Mouse (Mus musculus): ENCODE data around the gene Fcgr1. TPM values are rescaled to one million over a fixed set of nuclear protein-coding genes. Genes with fewer than 3 reads are reported as not detected.
"Not testable (repeated sequence)": the region's sequence is repeated elsewhere in the genome, so short reads cannot be mapped to it uniquely, and the experiment has no call there.

Fcgr1 gene
- polyA plus RNA-seq, 1 experiment from 2014 or later: 3.4 TPM

- no peak for DNase-seq (ENCODE audit: low spot score)
- H3K27ac ChIP-seq (ENCODE audit: low read depth): no peak overlapping the region
- no peak for ATAC-seq (replicated peaks; ENCODE audit: low FRiP score, low TSS enrichment, low read depth)
- no peaks in the 10 kb centered on the region for H3K36me3 ChIP-seq (ENCODE audit: control insufficient read depth, insufficient read depth, low read length)
- H3K9ac ChIP-seq (ENCODE audit: low read length): no peak overlapping the region
- H3K4me1 ChIP-seq (replicated peaks; ENCODE audit: control insufficient read depth, insufficient read depth, low read length): no peaks in the 10 kb centered on the region
- H3K4me2 ChIP-seq (ENCODE audit: low read length): no peak overlapping the region
- no peak overlapping the region for H3K4me3 ChIP-seq (ENCODE audit: low read depth, low read length)
- H3K9me3 ChIP-seq (ENCODE audit: control insufficient read depth, low read length): no peaks in the 10 kb centered on the region
- no peaks in the 10 kb centered on the region for H3K27me3 ChIP-seq (replicated peaks; ENCODE audit: control insufficient read depth, insufficient read depth, low read length)
- 64% methylated on average over 6 of the region's 6 CpGs for WGBS
Observed at GRCm38 (mm10) chr3:96292641-96293040, 1.1 kb downstream of the Fcgr1 start.

DNA sequence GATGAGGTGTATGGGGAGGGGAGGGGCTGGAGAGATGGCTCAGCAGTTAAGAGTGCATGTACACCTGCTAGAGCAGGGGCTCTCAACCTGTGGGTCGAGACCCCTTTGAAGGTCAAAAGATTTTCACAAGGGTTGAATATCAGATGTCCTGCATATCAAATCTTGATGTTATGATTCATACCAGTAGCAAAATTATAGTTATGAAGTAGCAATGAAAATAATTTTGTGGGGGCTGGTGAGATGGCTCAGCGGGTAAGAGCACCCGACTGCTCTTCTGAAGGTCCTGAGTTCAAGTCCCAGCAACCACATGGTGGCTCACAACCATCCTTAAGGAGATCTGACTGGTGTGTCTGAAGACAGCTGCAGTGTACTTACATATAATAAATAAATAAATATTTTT lies 3.0 kb downstream of the Fcgr1 start:
- H3K4me1 ChIP-seq (replicated peaks; ENCODE audit: control insufficient read depth, insufficient read depth, low read length); H3K27ac ChIP-seq (ENCODE audit: low read depth); ATAC-seq (replicated peaks; ENCODE audit: low FRiP score, low TSS enrichment, low read depth); H3K4me2 ChIP-seq (ENCODE audit: low read length); H3K9me3 ChIP-seq (ENCODE audit: control insufficient read depth, low read length); H3K9ac ChIP-seq (ENCODE audit: low read length); DNase-seq (ENCODE audit: low spot score); H3K4me3 ChIP-seq (ENCODE audit: low read depth, low read length); H3K36me3 ChIP-seq (ENCODE audit: control insufficient read depth, insufficient read depth, low read length); H3K27me3 ChIP-seq (replicated peaks; ENCODE audit: control insufficient read depth, insufficient read depth, low read length): not testable (repeated sequence)
- 92% methylated on average over 3 of the region's 3 CpGs for WGBS

- no peak overlapping the region for H3K27ac ChIP-seq (ENCODE audit: low read depth)
- H3K4me3 ChIP-seq (ENCODE audit: low read depth, low read length): no peak overlapping the region
- H3K36me3 ChIP-seq (ENCODE audit: control insufficient read depth, insufficient read depth, low read length): no peaks in the 10 kb centered on the region
- no peak overlapping the region for H3K9ac ChIP-seq (ENCODE audit: low read length)
- 53% methylated on average over 3 of the region's 3 CpGs for WGBS
- H3K27me3 ChIP-seq (replicated peaks; ENCODE audit: control insufficient read depth, insufficient read depth, low read length): no peaks in the 10 kb centered on the region; the same call in 1 of the 2 replicates
- DNase-seq (ENCODE audit: low spot score): no peak
- H3K4me1 ChIP-seq (replicated peaks; ENCODE audit: control insufficient read depth, insufficient read depth, low read length): no peaks in the 10 kb centered on the region
- no peak for ATAC-seq (replicated peaks; ENCODE audit: low FRiP score, low TSS enrichment, low read depth)
- 0 out of 2 replicates have a peak, but pooled peaks cover 2% of the 10 kb centered on the region for H3K9me3 ChIP-seq (ENCODE audit: control insufficient read depth, low read length)
- H3K4me2 ChIP-seq (ENCODE audit: low read length): no peak overlapping the region
Observed at GRCm38 (mm10) chr3:96289201-96289600, 4.6 kb downstream of the Fcgr1 start.

GRCm38 (mm10) chr3:96287334-96287733 lies 6.4 kb downstream of the Fcgr1 start:
- 86% methylated on average over 11 of the region's 11 CpGs for WGBS
- H3K36me3 ChIP-seq (ENCODE audit: control insufficient read depth, insufficient read depth, low read length); H3K4me3 ChIP-seq (ENCODE audit: low read depth, low read length); H3K27me3 ChIP-seq (replicated peaks; ENCODE audit: control insufficient read depth, insufficient read depth, low read length); H3K4me2 ChIP-seq (ENCODE audit: low read length); H3K27ac ChIP-seq (ENCODE audit: low read depth); ATAC-seq (replicated peaks; ENCODE audit: low FRiP score, low TSS enrichment, low read depth); H3K9me3 ChIP-seq (ENCODE audit: control insufficient read depth, low read length); H3K4me1 ChIP-seq (replicated peaks; ENCODE audit: control insufficient read depth, insufficient read depth, low read length); DNase-seq (ENCODE audit: low spot score); H3K9ac ChIP-seq (ENCODE audit: low read length): not testable (repeated sequence)

DNA sequence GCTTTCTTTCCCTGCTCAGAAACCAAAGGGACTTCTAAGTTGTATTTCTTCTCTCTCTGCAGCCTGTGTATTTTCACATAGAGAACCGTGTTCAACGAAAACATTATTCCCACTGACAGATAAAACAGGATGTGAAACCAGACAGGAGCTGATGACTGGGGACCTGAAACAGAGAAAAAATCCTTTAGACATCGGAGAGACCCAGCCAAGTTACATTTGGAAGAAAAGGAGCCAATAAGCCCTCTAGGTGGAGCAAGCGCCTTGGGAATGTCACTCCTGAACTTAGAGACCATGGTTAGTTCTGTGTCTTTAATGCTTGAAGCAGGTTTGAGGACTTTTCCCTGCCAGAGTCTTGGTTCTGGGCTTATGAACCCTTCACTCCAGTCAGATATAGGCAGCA lies 9.3 kb downstream of the Fcgr1 start:
- no peak for ATAC-seq (replicated peaks; ENCODE audit: low FRiP score, low TSS enrichment, low read depth)

GRCm38 (mm10) chr3:96280660-96281059 lies 13.1 kb downstream of the Fcgr1 start:
- Histone ChIP-seq H3K9me3 (ENCODE audit: control insufficient read depth, low read length) (no peaks in the 10 kb centered on the region), H3K9ac (ENCODE audit: low read length) (no peak overlapping the region), H3K27me3 (replicated peaks; ENCODE audit: control insufficient read depth, insufficient read depth, low read length) (peaks cover 6% of the 10 kb centered on the region; the same call in 1 of the 2 replicates), H3K4me1 (replicated peaks; ENCODE audit: control insufficient read depth, insufficient read depth, low read length) (no peaks in the 10 kb centered on the region; the same call in 1 of the 2 replicates), H3K36me3 (ENCODE audit: control insufficient read depth, insufficient read depth, low read length) (no peaks in the 10 kb centered on the region), H3K27ac (ENCODE audit: low read depth) (no peak overlapping the region), H3K4me3 (ENCODE audit: low read depth, low read length) (no peak overlapping the region), H3K4me2 (ENCODE audit: low read length) (no peak overlapping the region)
- 60% methylated on average over 6 of the region's 6 CpGs for WGBS
- DNase-seq (ENCODE audit: low spot score) (no peak), ATAC-seq (replicated peaks; ENCODE audit: low FRiP score, low TSS enrichment, low read depth) (no peak)

More for the DNA sequence above, 9.3 kb downstream of the Fcgr1 start:
- H3K4me2 ChIP-seq (ENCODE audit: low read length): peak overlapping the region; percentile 23
- no peak for DNase-seq (ENCODE audit: low spot score)
- H3K36me3 ChIP-seq (ENCODE audit: control insufficient read depth, insufficient read depth, low read length): no peaks in the 10 kb centered on the region
- WGBS: 13% methylated on average over 4 of the region's 4 CpGs
- H3K9ac ChIP-seq (ENCODE audit: low read length): no peak overlapping the region
- no peaks in the 10 kb centered on the region for H3K4me1 ChIP-seq (replicated peaks; ENCODE audit: control insufficient read depth, insufficient read depth, low read length)
- H3K27me3 ChIP-seq (replicated peaks; ENCODE audit: control insufficient read depth, insufficient read depth, low read length): peaks cover 6% of the 10 kb centered on the region; the same call in 1 of the 2 replicates
- H3K9me3 ChIP-seq (ENCODE audit: control insufficient read depth, low read length): 0 out of 2 replicates have a peak, but pooled peaks cover 2% of the 10 kb centered on the region
- no peak overlapping the region for H3K4me3 ChIP-seq (ENCODE audit: low read depth, low read length)
- no peak overlapping the region for H3K27ac ChIP-seq (ENCODE audit: low read depth)

- ATAC-seq (replicated peaks; ENCODE audit: low FRiP score, low TSS enrichment, low read depth) (peak; percentile 94), DNase-seq (ENCODE audit: low spot score) (peak; percentile 98)
- peak overlapping the region; percentile 45 for H3K4me3 ChIP-seq (ENCODE audit: low read depth, low read length)
- peak overlapping the region; percentile 81 for H3K4me2 ChIP-seq (ENCODE audit: low read length)
- H3K27me3 ChIP-seq (replicated peaks; ENCODE audit: control insufficient read depth, insufficient read depth, low read length): peaks cover under 1% of the 10 kb centered on the region; the same call in 1 of the 2 replicates
- H3K36me3 ChIP-seq (ENCODE audit: control insufficient read depth, insufficient read depth, low read length): no peaks in the 10 kb centered on the region
- no peaks in the 10 kb centered on the region; the same call in 1 of the 2 replicates for H3K4me1 ChIP-seq (replicated peaks; ENCODE audit: control insufficient read depth, insufficient read depth, low read length)
- H3K27ac ChIP-seq (ENCODE audit: low read depth): peak overlapping the region; percentile 76
- WGBS: under 1% methylated on average over 49 of the region's 49 CpGs
- H3K9me3 ChIP-seq (ENCODE audit: control insufficient read depth, low read length): no peaks in the 10 kb centered on the region
- H3K9ac ChIP-seq (ENCODE audit: low read length): peak overlapping the region; percentile 63
Observed at GRCm38 (mm10) chr3:96277800-96278624, 15.8 kb downstream of the Fcgr1 start.

DNA sequence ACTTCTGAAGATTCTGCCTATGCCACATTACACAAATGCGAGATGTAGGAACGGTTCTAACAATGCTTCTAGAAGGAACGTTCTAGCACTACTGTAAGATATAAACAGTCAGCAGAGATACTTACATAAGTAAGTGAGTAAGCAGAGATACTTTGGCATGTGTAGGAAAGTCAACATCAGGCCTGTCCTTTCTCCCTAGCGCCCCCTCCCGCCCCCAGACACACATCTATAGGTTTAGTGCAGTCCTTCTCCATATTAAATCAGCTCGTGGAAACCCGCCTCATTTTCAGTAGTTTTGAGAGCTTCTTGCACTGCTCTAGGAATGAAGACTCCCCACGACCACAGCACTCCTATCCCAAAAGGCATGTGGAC lies 16.4 kb downstream of the Fcgr1 start:
- peak overlapping the region; percentile 81 for H3K4me2 ChIP-seq (ENCODE audit: low read length)
- ATAC-seq (replicated peaks; ENCODE audit: low FRiP score, low TSS enrichment, low read depth): peak; percentile 10
- no peaks in the 10 kb centered on the region for H3K9me3 ChIP-seq (ENCODE audit: control insufficient read depth, low read length)
- peak overlapping the region; percentile 76; the same call in 1 of the 2 replicates for H3K27ac ChIP-seq (ENCODE audit: low read depth)
- peak overlapping the region; percentile 45 for H3K4me3 ChIP-seq (ENCODE audit: low read depth, low read length)
- no peaks in the 10 kb centered on the region for H3K27me3 ChIP-seq (replicated peaks; ENCODE audit: control insufficient read depth, insufficient read depth, low read length)
- WGBS: 13% methylated on average over 8 of the region's 8 CpGs
- no peak for DNase-seq (ENCODE audit: low spot score)
- no peaks in the 10 kb centered on the region for H3K36me3 ChIP-seq (ENCODE audit: control insufficient read depth, insufficient read depth, low read length)
- H3K9ac ChIP-seq (ENCODE audit: low read length): peak overlapping the region; percentile 63
- H3K4me1 ChIP-seq (replicated peaks; ENCODE audit: control insufficient read depth, insufficient read depth, low read length): no peaks in the 10 kb centered on the region; the same call in 1 of the 2 replicates
